Mouse (Mus musculus): ENCODE data around the gene 2010109A12Rik.

- no peak for TF ChIP-seq GATA1 (IDR thresholded peaks at IDR 0.05; ENCODE audit: low read length)
- no peak for TF ChIP-seq TAL1 (IDR thresholded peaks at IDR 0.05; ENCODE audit: low read length)
Observed at GRCm38 (mm10) chr5:93231721-93232120, 25.4 kb downstream of the 2010109A12Rik start.
